Mouse (Mus musculus): ENCODE results near the gene Astn1. TPM values are rescaled to one million over a fixed set of nuclear protein-coding genes. Genes with fewer than 3 reads are reported as not detected.

The Astn1 gene
- polyA plus RNA-seq, 1 experiment: 0.04 TPM

- Histone ChIP-seq H3K4me1 (ENCODE audit: control insufficient read depth, insufficient read depth, low read length) (no peaks in the 10 kb centered on the region), H3K4me3 (replicated peaks; ENCODE audit: extremely low read depth, low read depth, low read length) (no peak overlapping the region)
- no peak for TF ChIP-seq CTCF (IDR thresholded peaks at IDR 0.05; ENCODE audit: insufficient read depth, low read length)
- no peak for TF ChIP-seq POLR2A (IDR thresholded peaks at IDR 0.05; ENCODE audit: borderline replicate concordance, extremely low read depth, low read depth, low read length)
- WGBS: 70% methylated on average over 1 of the region's 1 CpGs
- DNase-seq: no peak
Measured at GRCm38 (mm10) chr1:158477841-158478240, 115.8 kb downstream of the Astn1 start.

- WGBS: 80% methylated on average over 6 of the region's 6 CpGs
- TF ChIP-seq POLR2A (IDR thresholded peaks at IDR 0.05; ENCODE audit: borderline replicate concordance, extremely low read depth, low read depth, low read length): no peak
- TF ChIP-seq CTCF (IDR thresholded peaks at IDR 0.05; ENCODE audit: insufficient read depth, low read length): no peak
- no peaks in the 10 kb centered on the region for H3K4me1 ChIP-seq (ENCODE audit: control insufficient read depth, insufficient read depth, low read length)
- DNase-seq: no peak
- H3K4me3 ChIP-seq (replicated peaks; ENCODE audit: extremely low read depth, low read depth, low read length): no peak overlapping the region
Measured at GRCm38 (mm10) chr1:158480285-158480684, 118.2 kb downstream of the Astn1 start.

- H3K4me1 ChIP-seq (ENCODE audit: control insufficient read depth, insufficient read depth, low read length): no peaks in the 10 kb centered on the region
- DNase-seq: no peak
- no peak for TF ChIP-seq CTCF (IDR thresholded peaks at IDR 0.05; ENCODE audit: insufficient read depth, low read length)
- no peak for TF ChIP-seq POLR2A (IDR thresholded peaks at IDR 0.05; ENCODE audit: borderline replicate concordance, extremely low read depth, low read depth, low read length)
- no peak overlapping the region for H3K4me3 ChIP-seq (replicated peaks; ENCODE audit: extremely low read depth, low read depth, low read length)
- WGBS: 64% methylated on average over 2 of the region's 2 CpGs
Measured at GRCm38 (mm10) chr1:158483733-158484132, 121.7 kb downstream of the Astn1 start.

- no peak for DNase-seq
- WGBS: 55% methylated on average over 4 of the region's 4 CpGs
- Histone ChIP-seq H3K4me3 (replicated peaks; ENCODE audit: extremely low read depth, low read depth, low read length) (no peak overlapping the region), H3K4me1 (ENCODE audit: control insufficient read depth, insufficient read depth, low read length) (no peaks in the 10 kb centered on the region)
- TF ChIP-seq POLR2A (IDR thresholded peaks at IDR 0.05; ENCODE audit: borderline replicate concordance, extremely low read depth, low read depth, low read length) (no peak), CTCF (IDR thresholded peaks at IDR 0.05; ENCODE audit: insufficient read depth, low read length) (no peak)
Measured at GRCm38 (mm10) chr1:158489521-158490021, 127.5 kb downstream of the Astn1 start.

- no peak overlapping the region for H3K4me3 ChIP-seq (replicated peaks; ENCODE audit: extremely low read depth, low read depth, low read length)
- no peak for TF ChIP-seq POLR2A (IDR thresholded peaks at IDR 0.05; ENCODE audit: borderline replicate concordance, extremely low read depth, low read depth, low read length)
- TF ChIP-seq CTCF (IDR thresholded peaks at IDR 0.05; ENCODE audit: insufficient read depth, low read length): no peak
- H3K4me1 ChIP-seq (ENCODE audit: control insufficient read depth, insufficient read depth, low read length): no peaks in the 10 kb centered on the region
- 64% methylated on average over 1 of the region's 1 CpGs for WGBS
- no peak for DNase-seq
Measured at GRCm38 (mm10) chr1:158490175-158490574, 128.1 kb downstream of the Astn1 start.

- Histone ChIP-seq H3K4me1 (ENCODE audit: control insufficient read depth, insufficient read depth, low read length) (no peaks in the 10 kb centered on the region), H3K4me3 (replicated peaks; ENCODE audit: extremely low read depth, low read depth, low read length) (no peak overlapping the region)
- no peak for DNase-seq
- 75% methylated on average over 3 of the region's 3 CpGs for WGBS
- TF ChIP-seq CTCF (IDR thresholded peaks at IDR 0.05; ENCODE audit: insufficient read depth, low read length): no peak
Measured at GRCm38 (mm10) chr1:158493289-158493688, 131.2 kb downstream of the Astn1 start.

GRCm38 (mm10) chr1:158500140-158500539 is 138.1 kb downstream of the Astn1 start:
- no peak for TF ChIP-seq POLR2A (IDR thresholded peaks at IDR 0.05; ENCODE audit: borderline replicate concordance, extremely low read depth, low read depth, low read length)
- no peak for TF ChIP-seq CTCF (IDR thresholded peaks at IDR 0.05; ENCODE audit: insufficient read depth, low read length)
- H3K4me1 ChIP-seq (ENCODE audit: control insufficient read depth, insufficient read depth, low read length): no peaks in the 10 kb centered on the region
- no peak overlapping the region for H3K4me3 ChIP-seq (replicated peaks; ENCODE audit: extremely low read depth, low read depth, low read length)
- no peak for DNase-seq
- WGBS: 58% methylated on average over 4 of the region's 4 CpGs

- no peak for DNase-seq
- no peak for TF ChIP-seq POLR2A (IDR thresholded peaks at IDR 0.05; ENCODE audit: borderline replicate concordance, extremely low read depth, low read depth, low read length)
- no peak for TF ChIP-seq CTCF (IDR thresholded peaks at IDR 0.05; ENCODE audit: insufficient read depth, low read length)
- H3K4me1 ChIP-seq (ENCODE audit: control insufficient read depth, insufficient read depth, low read length): no peaks in the 10 kb centered on the region
- WGBS: 34% methylated on average over 4 of the region's 4 CpGs
- H3K4me3 ChIP-seq (replicated peaks; ENCODE audit: extremely low read depth, low read depth, low read length): no peak overlapping the region
Measured at GRCm38 (mm10) chr1:158501019-158501418, 138.9 kb downstream of the Astn1 start.

- Histone ChIP-seq H3K4me1 (ENCODE audit: control insufficient read depth, insufficient read depth, low read length) (peaks cover 3% of the 10 kb centered on the region; the same call in 1 of the 2 replicates), H3K4me3 (replicated peaks; ENCODE audit: extremely low read depth, low read depth, low read length) (no peak overlapping the region)
- 25% methylated on average over 3 of the region's 3 CpGs for WGBS
- TF ChIP-seq POLR2A (IDR thresholded peaks at IDR 0.05; ENCODE audit: borderline replicate concordance, extremely low read depth, low read depth, low read length) (no peak), CTCF (IDR thresholded peaks at IDR 0.05; ENCODE audit: insufficient read depth, low read length) (no peak)
- no peak for DNase-seq
Measured at GRCm38 (mm10) chr1:158507610-158508009, 145.5 kb downstream of the Astn1 start.

GRCm38 (mm10) chr1:158509112-158509855 is 147.2 kb downstream of the Astn1 start:
- DNase-seq: no peak
- TF ChIP-seq POLR2A (IDR thresholded peaks at IDR 0.05; ENCODE audit: borderline replicate concordance, extremely low read depth, low read depth, low read length) (no peak), CTCF (IDR thresholded peaks at IDR 0.05; ENCODE audit: insufficient read depth, low read length) (no peak)
- Histone ChIP-seq H3K4me3 (replicated peaks; ENCODE audit: extremely low read depth, low read depth, low read length) (no peak overlapping the region), H3K4me1 (ENCODE audit: control insufficient read depth, insufficient read depth, low read length) (peaks cover 3% of the 10 kb centered on the region; the same call in 1 of the 2 replicates)
- 75% methylated on average over 4 of the region's 4 CpGs for WGBS

Data from lung, adult 2 months (tissue).